Mouse (Mus musculus): ENCODE measurements at regions not wholly inside any gene's neighbourhood (a gene's known extent, or its start where the extent isn't known, plus 50 kb on each side); places are given as distances from the start of the nearest gene placed in this dataset.

GRCm38 (mm10) chr12:118404171-118404570, 102.9 kb upstream of the Sp4 start:
- no peak for DNase-seq

GRCm38 (mm10) chr12:118403519-118404087, 102.4 kb upstream of the Sp4 start:
- DNase-seq = no peak

- no peak for DNase-seq
Observed at GRCm38 (mm10) chr12:118401377-118401776, 100.1 kb upstream of the Sp4 start.

- DNase-seq = no peak
Observed at GRCm38 (mm10) chr12:118391654-118392053, 90.4 kb upstream of the Sp4 start.

GRCm38 (mm10) chr12:118381013-118381412, 79.8 kb upstream of the Sp4 start:
- no peak for DNase-seq

DNA sequence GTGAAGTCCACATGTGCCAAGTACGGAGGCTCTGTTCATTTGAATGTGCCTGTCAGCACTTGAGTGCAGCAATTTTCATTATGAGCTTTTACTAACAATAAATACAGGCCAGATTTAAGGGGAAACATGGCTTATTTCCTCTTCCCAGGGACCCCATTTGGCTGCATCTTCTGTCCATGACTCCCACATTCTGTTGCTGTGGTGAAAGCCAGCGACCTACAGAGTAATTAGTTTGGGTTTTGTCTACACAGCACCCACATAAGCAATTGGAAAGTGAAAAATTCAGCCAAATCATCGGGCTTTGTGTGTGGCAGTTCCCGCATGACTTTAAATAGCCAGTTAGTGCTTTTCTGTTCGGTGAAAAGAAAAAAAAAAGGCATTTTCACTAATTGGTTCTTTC, 76.7 kb upstream of the Sp4 start:
- DNase-seq = no peak

DNA sequence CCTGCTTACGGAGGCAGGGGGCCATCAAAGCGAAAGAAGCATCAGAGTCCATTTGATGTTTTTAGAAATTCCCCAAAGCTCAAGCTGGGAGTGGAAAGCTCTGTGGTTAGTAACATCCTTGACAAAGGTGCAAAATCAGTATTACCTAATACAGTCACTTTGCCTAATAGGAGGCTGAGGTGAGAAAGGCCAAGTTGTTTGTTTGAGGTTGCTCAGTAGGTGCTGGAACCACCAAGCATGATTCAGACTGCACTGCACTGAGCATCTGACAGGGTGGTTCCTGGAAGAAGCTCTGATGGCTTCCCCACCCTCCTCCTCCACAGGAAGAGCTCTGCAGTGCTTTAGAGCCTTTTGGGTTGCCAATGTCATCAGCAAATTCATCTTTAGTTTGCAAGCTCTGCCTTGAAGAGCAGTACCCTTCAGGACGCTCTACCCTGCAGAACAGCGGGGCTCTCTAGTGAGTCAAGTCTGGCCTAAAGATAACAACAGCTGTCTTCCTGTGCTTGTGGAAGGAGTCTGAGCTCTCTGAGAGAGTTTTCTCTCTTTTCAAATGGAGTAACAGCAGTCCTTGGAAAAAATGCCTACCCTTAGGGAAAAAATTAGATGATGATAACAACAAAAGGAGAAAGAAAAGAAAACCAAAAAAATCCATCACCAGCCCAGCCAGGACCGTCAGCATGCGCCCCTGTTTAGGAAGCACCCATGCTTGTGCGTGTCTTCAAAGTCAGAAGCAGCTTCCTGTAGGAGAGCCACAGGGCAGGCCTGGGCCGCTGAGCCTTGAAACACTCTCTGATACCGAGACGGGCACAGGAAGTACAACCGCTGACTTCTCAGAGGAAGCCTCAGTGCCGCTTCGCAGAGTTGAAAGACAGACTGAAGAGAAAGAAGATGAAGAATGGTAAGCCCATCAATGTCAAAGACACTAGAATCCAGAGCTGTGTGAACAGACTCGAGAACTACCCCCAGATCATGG, 75.6 kb upstream of the Sp4 start:
- DNase-seq = no peak

GRCm38 (mm10) chr12:118373250-118373649, 72.0 kb upstream of the Sp4 start:
- no peak for DNase-seq

DNA sequence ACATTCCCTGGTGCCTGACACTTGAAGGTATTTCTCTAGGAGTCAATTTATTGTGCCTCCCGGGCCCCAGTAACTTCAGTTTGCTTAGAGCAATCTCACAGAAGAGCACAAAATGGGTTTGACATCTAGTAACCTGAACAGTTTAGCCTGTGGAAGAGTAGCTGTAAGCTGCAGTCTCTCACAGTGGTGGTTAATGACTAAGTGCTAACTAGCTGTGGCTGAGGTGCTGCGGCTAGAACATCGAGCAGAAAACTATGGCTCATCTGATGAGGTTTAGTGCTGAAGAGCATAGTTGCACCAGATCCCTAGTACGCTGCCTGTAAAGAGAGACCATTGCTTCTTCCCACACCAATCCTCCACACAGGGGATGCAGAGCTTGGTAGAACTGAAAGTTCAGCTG, 70.7 kb upstream of the Sp4 start:
- DNase-seq = no peak

DNA sequence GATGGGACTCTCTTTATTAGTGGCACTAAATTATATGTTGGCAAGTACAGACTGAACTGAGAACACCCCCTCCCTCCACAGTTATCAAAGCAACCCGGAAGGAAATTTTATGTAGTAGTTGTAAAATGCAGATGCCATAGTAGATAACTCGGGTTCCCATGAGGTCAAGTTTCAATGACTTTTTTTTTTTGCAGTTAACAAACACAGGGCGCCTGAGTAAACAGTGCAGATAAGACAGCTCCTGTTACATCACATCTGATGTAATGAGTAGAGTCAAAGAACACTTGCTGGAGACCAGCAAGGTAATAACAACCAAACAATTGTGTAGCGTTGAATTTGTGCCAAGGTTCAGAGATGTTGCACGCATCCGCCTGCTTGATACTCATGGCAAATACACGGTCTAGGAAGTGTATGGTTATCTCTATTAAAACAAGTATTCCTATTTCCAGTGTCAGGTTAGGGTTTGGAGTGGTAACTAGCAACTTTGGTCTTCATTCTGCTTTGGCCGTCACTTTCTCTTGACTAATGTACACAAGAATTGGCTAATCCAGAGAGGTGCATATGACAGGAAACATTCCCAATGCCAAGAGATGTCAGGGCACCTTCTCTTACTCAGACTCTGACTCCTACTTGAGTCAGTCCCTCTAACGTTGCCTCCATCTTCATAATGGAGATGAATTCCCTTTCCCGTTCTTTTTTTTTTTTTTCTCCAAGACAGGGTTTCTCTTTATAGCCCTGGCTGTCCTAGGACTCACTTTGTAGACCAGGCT, 66.3 kb upstream of the Sp4 start:
- DNase-seq = no peak

GRCm38 (mm10) chr12:118352866-118353265, 51.6 kb upstream of the Sp4 start:
- DNase-seq = no peak

DNA sequence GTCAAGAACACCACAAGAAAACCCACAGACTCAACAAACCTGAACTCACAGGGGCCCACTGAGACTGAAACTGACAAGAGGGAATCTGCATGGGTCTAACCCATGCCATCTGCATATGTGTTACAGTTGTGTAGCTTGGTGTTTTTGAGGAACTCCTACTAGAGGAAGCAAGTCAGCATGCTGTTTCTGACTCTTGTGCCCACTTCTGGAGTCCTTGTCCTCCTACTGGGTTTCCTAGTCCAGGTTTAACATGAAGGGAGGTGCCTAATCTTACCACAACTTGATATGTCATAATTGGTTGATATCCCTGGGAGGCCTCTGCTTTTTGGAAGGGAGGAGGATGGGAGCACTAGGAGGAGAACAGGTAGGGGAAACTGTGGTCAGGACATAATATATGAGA, 50.2 kb upstream of the Sp4 start:
- no peak for DNase-seq
